Mouse (Mus musculus) myocyte (in vitro differentiated cells): Measurements from ENCODE around the gene Plcb4. TPM values are rescaled to one million over a fixed set of nuclear protein-coding genes. Genes with fewer than 3 reads are reported as not detected.

Experiments
- H3K27me3 ChIP-seq: one replicate; pipeline ENCODE4 v1.6.1; 2011; ENCODE audit not compliant: control insufficient read depth, insufficient read depth, insufficient read length
- H3K36me3 ChIP-seq: one replicate; pipeline ENCODE4 v1.6.1; 2011; ENCODE audit not compliant: control insufficient read depth, insufficient read depth
- H3K4me2 ChIP-seq: one replicate; pipeline ENCODE4 v1.6.1; 2011; ENCODE audit warnings: low read depth, control low read depth
- H3K4me3 ChIP-seq: one replicate; pipeline ENCODE4 v1.5.1; 2011; ENCODE audit warnings: mild to moderate bottlenecking, control low read depth, moderate library complexity
- H3K79me2 ChIP-seq: one replicate; pipeline ENCODE4 v1.6.1; 2011; ENCODE audit not compliant: control insufficient read depth, insufficient read depth
- H3ac ChIP-seq: one replicate; pipeline ENCODE4 v1.6.1; 2011; ENCODE audit not compliant: control insufficient read depth, insufficient read length
- CEBPB ChIP-seq: IDR thresholded peaks from 2 replicates; pipeline ENCODE4 v1.6.1; 2011; ENCODE audit warnings: mild to moderate bottlenecking, moderate library complexity; ENCODE audit not compliant: poor library complexity, insufficient read depth, severe bottlenecking
- E2F4 ChIP-seq: IDR thresholded peaks from one replicate; pipeline ENCODE4 v1.6.1; 2011; ENCODE audit warnings: mild to moderate bottlenecking, control low read depth, moderate library complexity; ENCODE audit not compliant: insufficient read depth
- MAX ChIP-seq: IDR thresholded peaks from one replicate; pipeline ENCODE4 v1.6.1; 2011; ENCODE audit warnings: low read depth, mild to moderate bottlenecking, control low read depth
- MYOD1 ChIP-seq, 3 experiments: IDR thresholded peaks; one replicate each; pipeline ENCODE4 v1.6.1; 2011; ENCODE audit warnings: control low read depth in 2 of 3, low read depth in 2 of 3, mild to moderate bottlenecking in 2 of 3, moderate library complexity in 1 of 3; ENCODE audit not compliant: insufficient read length in 2 of 3, control insufficient read depth in 1 of 3
- MYOG ChIP-seq, 3 experiments: IDR thresholded peaks; one replicate each; pipeline ENCODE4 v1.6.1; 2011; ENCODE audit warnings: control low read depth in 2 of 3, low read depth in 2 of 3, mild to moderate bottlenecking in 2 of 3; ENCODE audit not compliant: insufficient read length in 2 of 3, control insufficient read depth in 1 of 3, insufficient read depth in 1 of 3
- POLR2A ChIP-seq: IDR thresholded peaks from one replicate; pipeline ENCODE4 v1.6.1; 2011; ENCODE audit warnings: low read depth, mild to moderate bottlenecking, control low read depth, moderate library complexity; ENCODE audit not compliant: insufficient read length
- POLR2AphosphoS2 ChIP-seq: IDR thresholded peaks from one replicate; pipeline ENCODE4 v1.6.1; 2011; ENCODE audit warnings: low read depth, control low read depth; ENCODE audit not compliant: insufficient read length
- REST ChIP-seq: IDR thresholded peaks from one replicate; pipeline ENCODE4 v1.6.1; 2011; ENCODE audit warnings: mild to moderate bottlenecking, control low read depth, moderate library complexity; ENCODE audit not compliant: insufficient read depth, insufficient read length
- SRF ChIP-seq: IDR thresholded peaks from one replicate; pipeline ENCODE4 v1.6.1; 2011; ENCODE audit warnings: low read depth; ENCODE audit not compliant: control insufficient read depth, insufficient read length
- TCF12 ChIP-seq: IDR thresholded peaks from one replicate; pipeline ENCODE4 v1.6.1; 2011; ENCODE audit warnings: mild to moderate bottlenecking, control low read depth; ENCODE audit not compliant: poor library complexity, insufficient read depth, severe bottlenecking
- TCF3 ChIP-seq: IDR thresholded peaks from one replicate; pipeline ENCODE4 v1.6.1; 2011; ENCODE audit warnings: low read depth, control low read depth; ENCODE audit not compliant: insufficient read length
- USF1 ChIP-seq: IDR thresholded peaks from one replicate; pipeline ENCODE4 v1.6.1; 2011; ENCODE audit warnings: low read depth, mild to moderate bottlenecking, control low read depth, moderate library complexity
- polyA plus RNA-seq: library from polyadenylated mRNA; unstranded; fragments of >200 nt; fragmentation: generic; extraction: Trizol; gene quantifications from one replicate; pipeline ENCODE4 v1.2.1, GENCODE M21; 2012; ENCODE audit warnings: missing spikeins

The Plcb4 gene
- polyA plus RNA-seq, 1 experiment, result 5.3 TPM

DNA sequence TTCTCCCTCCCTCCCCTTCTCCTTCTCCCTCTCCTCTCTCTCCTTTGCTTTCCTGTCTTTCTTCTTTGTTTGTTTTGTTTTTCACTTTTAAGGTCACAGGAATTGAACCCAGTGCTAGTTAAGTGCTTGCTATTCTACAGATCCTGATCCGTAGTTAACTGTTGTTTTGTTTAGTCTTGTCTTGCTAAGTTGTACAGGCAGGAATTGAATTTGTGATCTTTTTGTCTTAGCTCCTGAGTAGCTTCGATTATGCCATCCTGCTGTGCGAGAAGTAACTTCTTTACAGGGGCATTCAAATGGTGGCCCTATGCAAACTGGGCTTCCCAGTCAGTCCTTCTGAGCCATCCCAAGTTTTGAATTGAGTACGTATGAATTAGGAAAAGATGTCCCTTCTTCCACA, 245.5 kb downstream of the Plcb4 start:
- Histone ChIP-seq H3K4me3 (no peak overlapping the region), H3K4me2 (no peak overlapping the region), H3K79me2 (no peaks in the 10 kb centered on the region), H3K27me3 (no peaks in the 10 kb centered on the region), H3ac (no peak overlapping the region), H3K36me3 (no peaks in the 10 kb centered on the region)
- TF ChIP-seq MYOG (IDR thresholded peaks at IDR 0.05; ENCODE audit: control insufficient read depth in 1 of 3, insufficient read depth in 1 of 3, insufficient read length in 2 of 3, low read depth in 2 of 3) (no peak), TCF3 (no peak), POLR2AphosphoS2 (no peak), REST (no peak), SRF (no peak), E2F4 (no peak), POLR2A (no peak), TCF12 (no peak), MAX (no peak), USF1 (no peak), MYOD1 (IDR thresholded peaks at IDR 0.05; ENCODE audit: control insufficient read depth in 1 of 3, insufficient read length in 2 of 3, low read depth in 2 of 3) (no peak), CEBPB (no peak)

DNA sequence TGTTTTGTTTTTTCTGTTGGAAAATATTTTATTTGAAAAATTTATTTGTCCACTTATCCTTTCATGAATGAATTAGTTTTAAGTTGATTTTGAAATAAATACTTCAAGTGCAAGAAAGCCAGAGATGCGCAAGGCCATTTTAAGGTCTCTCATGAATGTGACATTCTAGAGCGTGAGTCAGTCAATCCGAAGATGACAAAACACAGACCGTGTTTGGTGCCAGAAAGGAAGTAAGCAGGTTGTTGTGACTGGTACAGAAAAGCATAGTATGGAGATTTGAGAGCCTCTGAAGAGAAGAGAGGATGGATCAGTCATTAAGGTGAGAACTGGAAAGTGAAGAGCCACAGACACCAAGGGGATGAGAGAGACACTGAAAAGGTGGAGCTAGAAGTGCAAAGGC, 246.0 kb downstream of the Plcb4 start:
- no peaks in the 10 kb centered on the region for H3K79me2 ChIP-seq
- H3K27me3 ChIP-seq, result no peaks in the 10 kb centered on the region
- no peak overlapping the region for H3K4me3 ChIP-seq
- H3K36me3 ChIP-seq, result no peaks in the 10 kb centered on the region
- no peak overlapping the region for H3ac ChIP-seq
- TF ChIP-seq POLR2A (no peak), TCF12 (no peak), REST (no peak), CEBPB (no peak), MAX (no peak), TCF3 (no peak), SRF (no peak), MYOG (IDR thresholded peaks at IDR 0.05; ENCODE audit: control insufficient read depth in 1 of 3, insufficient read depth in 1 of 3, insufficient read length in 2 of 3, low read depth in 2 of 3) (no peak), E2F4 (no peak), POLR2AphosphoS2 (no peak), MYOD1 (IDR thresholded peaks at IDR 0.05; ENCODE audit: control insufficient read depth in 1 of 3, insufficient read length in 2 of 3, low read depth in 2 of 3) (no peak), USF1 (no peak)
- H3K4me2 ChIP-seq, result no peak overlapping the region

DNA sequence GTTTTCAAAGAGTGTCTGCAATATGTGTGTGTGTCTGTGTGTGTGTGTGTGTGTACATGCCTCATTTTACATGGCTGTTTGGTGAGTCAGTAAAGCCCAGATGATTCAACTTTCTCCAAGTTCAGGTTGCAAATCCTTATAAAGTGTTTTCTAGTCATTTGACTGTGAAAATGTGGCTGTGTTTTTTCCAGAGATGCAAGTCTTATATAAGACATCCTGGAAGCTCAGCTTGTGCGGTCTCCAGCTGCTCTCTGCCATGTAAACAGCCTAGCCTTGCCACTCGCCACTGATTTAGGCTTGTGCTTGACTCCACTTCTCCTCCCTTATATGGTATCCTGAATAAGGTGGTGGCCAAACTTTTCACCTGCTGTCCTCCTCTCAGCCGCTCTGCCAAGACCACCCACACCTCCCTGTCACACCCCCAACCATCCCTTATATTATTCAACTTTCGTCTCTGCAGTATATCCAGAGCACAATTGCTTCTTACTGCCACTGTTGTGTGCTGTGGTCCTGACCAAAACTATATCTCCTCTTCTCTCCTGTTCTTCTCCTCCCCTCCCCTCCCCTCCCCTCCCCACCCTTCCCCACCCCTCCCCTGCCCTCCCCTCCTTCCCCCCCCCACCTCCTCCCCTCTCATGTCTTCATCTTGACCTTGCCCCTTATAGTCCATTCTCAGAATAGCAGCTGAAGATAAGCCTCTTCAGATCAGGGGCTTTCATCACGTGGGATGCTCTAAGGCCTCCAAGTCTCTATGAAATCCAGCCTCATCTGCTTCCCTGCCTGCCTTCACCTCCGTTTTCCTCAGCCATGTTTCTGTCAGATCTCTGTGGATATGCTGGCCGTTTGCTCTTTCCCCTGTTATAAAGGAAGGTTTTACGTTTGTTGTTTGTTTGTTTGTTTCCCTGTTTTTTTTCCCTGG, 255.8 kb downstream of the Plcb4 start:
- no peak overlapping the region for H3K4me2 ChIP-seq
- no peak overlapping the region for H3ac ChIP-seq
- peak; percentile 8 for TF ChIP-seq SRF
- TF ChIP-seq POLR2AphosphoS2, result no peak
- no peaks in the 10 kb centered on the region for H3K27me3 ChIP-seq
- H3K79me2 ChIP-seq, result no peaks in the 10 kb centered on the region
- H3K4me3 ChIP-seq, result no peak overlapping the region
- H3K36me3 ChIP-seq, result peaks cover 5% of the 10 kb centered on the region

DNA sequence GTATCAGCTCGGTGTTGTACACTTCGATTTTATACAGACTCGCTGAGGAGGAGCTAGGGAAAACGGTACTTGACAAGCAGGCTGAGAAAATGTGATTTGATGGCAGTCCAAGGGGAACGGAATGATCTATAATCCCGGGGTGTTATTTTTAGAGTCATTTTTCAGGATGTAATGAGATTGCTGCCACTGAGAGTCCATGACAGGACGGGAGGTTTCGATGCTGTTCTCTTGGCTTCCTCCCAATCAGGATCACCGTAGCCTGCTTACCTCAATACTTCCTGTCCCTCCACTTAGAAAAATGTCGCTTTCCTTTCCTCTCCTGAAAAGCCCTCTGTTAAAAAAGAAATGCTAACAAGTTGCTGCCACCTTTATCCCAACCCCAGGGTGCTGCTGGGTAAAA, 257.1 kb downstream of the Plcb4 start:
- H3ac ChIP-seq, result no peak overlapping the region
- TF ChIP-seq MAX (no peak), REST (no peak), CEBPB (no peak), MYOD1 (IDR thresholded peaks at IDR 0.05; ENCODE audit: control insufficient read depth in 1 of 3, insufficient read length in 2 of 3, low read depth in 2 of 3) (no peak), POLR2A (no peak), TCF12 (no peak), SRF (no peak), POLR2AphosphoS2 (no peak), MYOG (IDR thresholded peaks at IDR 0.05; ENCODE audit: control insufficient read depth in 1 of 3, insufficient read depth in 1 of 3, insufficient read length in 2 of 3, low read depth in 2 of 3) (no peak), USF1 (no peak), E2F4 (no peak), TCF3 (no peak)
- H3K36me3 ChIP-seq, result no peaks in the 10 kb centered on the region
- no peak overlapping the region for H3K4me3 ChIP-seq
- H3K4me2 ChIP-seq, result no peak overlapping the region
- H3K79me2 ChIP-seq, result no peaks in the 10 kb centered on the region
- H3K27me3 ChIP-seq, result no peaks in the 10 kb centered on the region

DNA sequence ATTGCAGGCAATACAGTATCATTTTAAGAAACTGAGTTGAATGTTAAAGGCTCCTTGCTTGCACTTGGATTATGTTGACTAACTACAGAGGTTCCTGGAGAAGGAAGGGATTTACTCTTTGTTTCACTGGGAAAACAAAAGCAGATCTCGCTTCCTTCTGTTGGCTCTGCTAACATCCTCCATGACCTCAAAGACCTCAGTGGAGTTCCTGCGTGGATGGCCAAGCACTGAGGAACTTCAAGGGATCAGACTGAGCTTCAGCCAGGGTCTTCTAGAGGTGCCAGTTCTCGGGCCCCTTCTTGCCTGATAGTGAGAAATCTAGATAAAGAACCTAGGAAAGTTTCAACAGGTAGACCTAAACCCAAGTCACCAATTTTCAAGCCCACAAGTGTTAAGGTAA, 258.2 kb downstream of the Plcb4 start:
- Histone ChIP-seq H3ac (no peak overlapping the region), H3K4me2 (no peak overlapping the region), H3K27me3 (no peaks in the 10 kb centered on the region), H3K79me2 (no peaks in the 10 kb centered on the region), H3K36me3 (no peaks in the 10 kb centered on the region), H3K4me3 (no peak overlapping the region)
- TF ChIP-seq CEBPB (no peak), TCF12 (no peak), POLR2A (no peak), MAX (no peak), USF1 (no peak), MYOD1 (IDR thresholded peaks at IDR 0.05; ENCODE audit: control insufficient read depth in 1 of 3, insufficient read length in 2 of 3, low read depth in 2 of 3) (no peak), REST (no peak), SRF (no peak), E2F4 (no peak), TCF3 (no peak), MYOG (IDR thresholded peaks at IDR 0.05; ENCODE audit: control insufficient read depth in 1 of 3, insufficient read depth in 1 of 3, insufficient read length in 2 of 3, low read depth in 2 of 3) (no peak), POLR2AphosphoS2 (no peak)
